Comparison of ENCODE assay signal across 8 mouse cellular contexts in the genomic region with DNA sequence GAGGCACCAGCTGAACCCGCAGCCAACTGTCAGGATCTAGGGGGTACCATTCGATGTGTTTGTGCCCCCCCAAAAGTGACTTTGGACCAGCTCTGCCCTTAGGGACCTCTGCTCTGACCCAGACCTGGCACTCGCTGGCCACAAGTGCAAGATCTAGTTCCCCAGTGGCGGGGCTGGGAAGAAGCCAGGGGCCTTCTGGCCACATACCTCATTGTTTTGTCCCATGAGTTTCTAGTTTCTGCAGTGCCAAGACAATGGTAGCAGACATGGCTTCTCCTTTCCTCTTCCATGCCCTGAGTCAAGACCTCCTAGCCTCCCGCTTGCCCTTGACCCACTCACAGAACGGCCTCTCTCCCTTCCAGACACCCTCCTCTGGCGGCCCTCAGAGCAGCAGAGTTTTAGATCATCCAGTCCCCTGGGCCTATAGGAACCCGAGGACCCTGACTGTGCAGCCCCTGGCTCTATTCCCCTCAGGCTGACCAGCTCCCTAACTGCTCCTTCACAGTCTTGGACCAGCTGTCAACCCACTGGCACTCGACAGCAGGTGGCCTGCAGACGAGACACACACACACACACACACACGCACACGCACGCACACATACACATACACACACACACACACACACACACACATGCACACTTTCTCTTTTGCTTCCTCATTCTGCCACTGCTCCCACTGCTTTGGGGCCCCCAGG. TPM values are rescaled to one million over a fixed set of nuclear protein-coding genes. Genes with fewer than 3 reads are reported as not detected.
DNase-seq lines count a peak whose midpoint lies in the region; ATAC-seq lines count a peak whose summit lies in the region.

No protein-coding gene starts in this region.

- 0 out of 2 replicates have a peak, but pooled peaks have one; percentile 36 for ATAC-seq in liver, embryonic 13.5 days (ENCODE audit: low read depth)
- no peak for ATAC-seq in liver, embryonic 12.5 days
- ATAC-seq in embryonic facial prominence, embryonic 11.5 days (replicated peaks; ENCODE audit: insufficient number of reproducible peaks, low FRiP score, low TSS enrichment, low read depth) = 0 out of 2 replicates have a peak, but pooled peaks have one; percentile 8
- ATAC-seq in forebrain, embryonic 16.5 days = peak; percentile 15; the same call in 1 of the 2 replicates
- ATAC-seq in neural tube, embryonic 13.5 days (ENCODE audit: low read depth) = peak; percentile 48; the same call in 1 of the 2 replicates
- no peak for ATAC-seq in erythroblast, adult 5-6 weeks (replicated peaks; ENCODE audit: low FRiP score, poor library complexity, severe bottlenecking)

- no peaks in the 10 kb centered on the region for H3K9me3 ChIP-seq in liver, embryonic 13.5 days (replicated peaks)
- H3K9me3 ChIP-seq in liver, embryonic 12.5 days (replicated peaks) = no peaks in the 10 kb centered on the region
- no peaks in the 10 kb centered on the region for H3K9me3 ChIP-seq in embryonic facial prominence, embryonic 11.5 days (replicated peaks; ENCODE audit: control insufficient read depth, low read length)
- no peaks in the 10 kb centered on the region for H3K9me3 ChIP-seq in forebrain, embryonic 16.5 days (ENCODE audit: control insufficient read depth, low read length)
- no peaks in the 10 kb centered on the region for H3K9me3 ChIP-seq in neural tube, embryonic 13.5 days

- 55% methylated on average over 13 of the region's 13 CpGs for WGBS in liver, embryonic 13.5 days (ENCODE audit: insufficient replicate concordance)
- WGBS in liver, embryonic 12.5 days (ENCODE audit: insufficient replicate concordance) = 56% methylated on average over 13 of the region's 13 CpGs
- WGBS in embryonic facial prominence, embryonic 11.5 days = 67% methylated on average over 13 of the region's 13 CpGs
- 64% methylated on average over 13 of the region's 13 CpGs for WGBS in forebrain, embryonic 16.5 days
- 62% methylated on average over 13 of the region's 13 CpGs for WGBS in neural tube, embryonic 13.5 days

- H3K4me1 ChIP-seq in liver, embryonic 13.5 days (replicated peaks) = peaks cover 8% of the 10 kb centered on the region; the same call in 1 of the 2 replicates
- peaks cover 7% of the 10 kb centered on the region for H3K4me1 ChIP-seq in liver, embryonic 12.5 days
- peaks cover 5% of the 10 kb centered on the region for H3K4me1 ChIP-seq in embryonic facial prominence, embryonic 11.5 days (ENCODE audit: control insufficient read depth, insufficient read depth, low read length)
- H3K4me1 ChIP-seq in forebrain, embryonic 16.5 days (replicated peaks; ENCODE audit: control insufficient read depth, insufficient read depth, low read length) = peaks cover 23% of the 10 kb centered on the region
- H3K4me1 ChIP-seq in neural tube, embryonic 13.5 days (replicated peaks) = peaks cover 34% of the 10 kb centered on the region

- 0 out of 2 replicates have a peak, but pooled peaks cover 6% of the 10 kb centered on the region for H3K27me3 ChIP-seq in liver, embryonic 13.5 days
- peaks cover 28% of the 10 kb centered on the region for H3K27me3 ChIP-seq in liver, embryonic 12.5 days (replicated peaks)
- no peaks in the 10 kb centered on the region for H3K27me3 ChIP-seq in embryonic facial prominence, embryonic 11.5 days (ENCODE audit: control insufficient read depth, insufficient read depth, low read length)
- H3K27me3 ChIP-seq in forebrain, embryonic 16.5 days (replicated peaks; ENCODE audit: control insufficient read depth, insufficient read depth, low read length) = no peaks in the 10 kb centered on the region
- H3K27me3 ChIP-seq in neural tube, embryonic 13.5 days = no peaks in the 10 kb centered on the region

- H3K4me3 ChIP-seq in liver, embryonic 13.5 days (replicated peaks) = no peak overlapping the region
- no peak overlapping the region for H3K4me3 ChIP-seq in liver, embryonic 12.5 days
- H3K4me3 ChIP-seq in embryonic facial prominence, embryonic 11.5 days (ENCODE audit: low read depth, low read length) = no peak overlapping the region
- no peak overlapping the region for H3K4me3 ChIP-seq in forebrain, embryonic 16.5 days (replicated peaks; ENCODE audit: low read length)
- H3K4me3 ChIP-seq in neural tube, embryonic 13.5 days = no peak overlapping the region

- no peak overlapping the region for H3K27ac ChIP-seq in liver, embryonic 13.5 days
- no peak overlapping the region for H3K27ac ChIP-seq in liver, embryonic 12.5 days
- H3K27ac ChIP-seq in embryonic facial prominence, embryonic 11.5 days (replicated peaks; ENCODE audit: low read depth, low read length) = no peak overlapping the region
- no peak overlapping the region for H3K27ac ChIP-seq in forebrain, embryonic 16.5 days (ENCODE audit: low read length)
- peak overlapping the region; percentile 71 for H3K27ac ChIP-seq in neural tube, embryonic 13.5 days (replicated peaks)

- no peak overlapping the region for H3K9ac ChIP-seq in liver, embryonic 13.5 days
- no peak overlapping the region for H3K9ac ChIP-seq in liver, embryonic 12.5 days
- no peak overlapping the region for H3K9ac ChIP-seq in embryonic facial prominence, embryonic 11.5 days (replicated peaks; ENCODE audit: low read length)
- H3K9ac ChIP-seq in forebrain, embryonic 16.5 days (replicated peaks; ENCODE audit: low read depth, low read length) = no peak overlapping the region
- no peak overlapping the region for H3K9ac ChIP-seq in neural tube, embryonic 13.5 days

- DNase-seq in liver, embryonic 13.5 days = no peak
- no peak for DNase-seq in embryonic facial prominence, embryonic 11.5 days (ENCODE audit: low spot score)
- no peak for DNase-seq in MN1 (ENCODE audit: low spot score)
- DNase-seq in layer of hippocampus, postnatal 14 days (ENCODE audit: low spot score in 2 of 2) = no peak

- no peaks in the 10 kb centered on the region for H3K36me3 ChIP-seq in liver, embryonic 13.5 days
- no peaks in the 10 kb centered on the region for H3K36me3 ChIP-seq in liver, embryonic 12.5 days
- no peaks in the 10 kb centered on the region for H3K36me3 ChIP-seq in embryonic facial prominence, embryonic 11.5 days (replicated peaks; ENCODE audit: control insufficient read depth, insufficient read depth, low read depth, low read length)
- H3K36me3 ChIP-seq in forebrain, embryonic 16.5 days (ENCODE audit: control insufficient read depth, insufficient read depth) = no peaks in the 10 kb centered on the region
- no peaks in the 10 kb centered on the region for H3K36me3 ChIP-seq in neural tube, embryonic 13.5 days

- no peak overlapping the region for H3K4me2 ChIP-seq in liver, embryonic 13.5 days
- H3K4me2 ChIP-seq in liver, embryonic 12.5 days = no peak overlapping the region
- H3K4me2 ChIP-seq in embryonic facial prominence, embryonic 11.5 days (ENCODE audit: low read depth, low read length) = no peak overlapping the region
- H3K4me2 ChIP-seq in forebrain, embryonic 16.5 days (ENCODE audit: low read length) = no peak overlapping the region
- H3K4me2 ChIP-seq in neural tube, embryonic 13.5 days = peak overlapping the region; percentile 41; the same call in 1 of the 2 replicates

RNA-seq across cellular contexts. Expression of gene Adam11, which starts 8.2 kb away (rescaled TPM):
- polyA plus RNA-seq in liver, embryonic 13.5 days (2015; fragmentation: Nextera tagmentation; extraction: Ambion mirVana) = 0.28 and 0.43 TPM in 2 replicates
- polyA plus RNA-seq in liver, embryonic 12.5 days (2016; fragmentation: Nextera tagmentation; extraction: Ambion mirVana) = 0.48 and 0.71 TPM in 2 replicates
- polyA plus RNA-seq in embryonic facial prominence, embryonic 11.5 days (2014; fragmentation: Nextera tagmentation; extraction: Ambion mirVana) = 13.9 and 16.3 TPM in 2 replicates
- 21.4 and 33.7 TPM in 2 replicates for polyA plus RNA-seq in forebrain, embryonic 16.5 days (2015; fragmentation: Nextera tagmentation; extraction: Ambion mirVana)
- polyA plus RNA-seq in neural tube, embryonic 13.5 days (2015; fragmentation: Nextera tagmentation; extraction: Ambion mirVana) = 40.1 and 47.0 TPM in 2 replicates
- total RNA-seq in layer of hippocampus, postnatal 14 days (2021) = 100 to 1,000 TPM; 186 to 207 TPM
- not detected in 2 replicates for total RNA-seq in erythroblast, adult 5-6 weeks (2015; ENCODE audit: low replicate concordance)
- not detected in 2 replicates for total RNA-seq in erythroblast, adult 5-6 weeks (2017; ENCODE audit: low replicate concordance)

RNA-seq across cellular contexts. Expression of gene Ccdc43, which starts 55.5 kb away (rescaled TPM):
- polyA plus RNA-seq in liver, embryonic 13.5 days (2015; fragmentation: Nextera tagmentation; extraction: Ambion mirVana) = 20.6 and 25.5 TPM in 2 replicates
- 26.9 and 27.5 TPM in 2 replicates for polyA plus RNA-seq in liver, embryonic 12.5 days (2016; fragmentation: Nextera tagmentation; extraction: Ambion mirVana)
- 64.6 and 71.1 TPM in 2 replicates for polyA plus RNA-seq in embryonic facial prominence, embryonic 11.5 days (2014; fragmentation: Nextera tagmentation; extraction: Ambion mirVana)
- polyA plus RNA-seq in forebrain, embryonic 16.5 days (2015; fragmentation: Nextera tagmentation; extraction: Ambion mirVana) = 46.8 and 51.2 TPM in 2 replicates
- 33.4 and 43.0 TPM in 2 replicates for polyA plus RNA-seq in neural tube, embryonic 13.5 days (2015; fragmentation: Nextera tagmentation; extraction: Ambion mirVana)
- 10 to 100 TPM; 37.9 to 41.3 TPM for total RNA-seq in layer of hippocampus, postnatal 14 days (2021)
- total RNA-seq in erythroblast, adult 5-6 weeks (2015; ENCODE audit: low replicate concordance) = 4.4 and 8.1 TPM in 2 replicates
- 2.9 and 12.0 TPM in 2 replicates for total RNA-seq in erythroblast, adult 5-6 weeks (2017; ENCODE audit: low replicate concordance)

Comparison
In these comparisons a context has a peak if more than half of its experiments do, and no peak if none do; other contexts are left out.
1. ATAC-seq: peak in liver, embryonic 13.5 days (single experiment), embryonic facial prominence, embryonic 11.5 days (single experiment), forebrain, embryonic 16.5 days (single experiment) and neural tube, embryonic 13.5 days (single experiment); none in liver, embryonic 12.5 days (single experiment) and erythroblast, adult 5-6 weeks (single experiment).